Mouse (Mus musculus): ENCODE data around the gene Gm49383. TPM values are rescaled to one million over a fixed set of nuclear protein-coding genes. Genes with fewer than 3 reads are reported as not detected.

Gm49383 gene
- not detected for polyA plus RNA-seq (2014; fragmentation: Illumina TruSeq; extraction: RNeasy Lipid Tissue Mini Kit (QIAGEN cat#74804); ENCODE audit: low read depth, low replicate concordance)

DNA sequence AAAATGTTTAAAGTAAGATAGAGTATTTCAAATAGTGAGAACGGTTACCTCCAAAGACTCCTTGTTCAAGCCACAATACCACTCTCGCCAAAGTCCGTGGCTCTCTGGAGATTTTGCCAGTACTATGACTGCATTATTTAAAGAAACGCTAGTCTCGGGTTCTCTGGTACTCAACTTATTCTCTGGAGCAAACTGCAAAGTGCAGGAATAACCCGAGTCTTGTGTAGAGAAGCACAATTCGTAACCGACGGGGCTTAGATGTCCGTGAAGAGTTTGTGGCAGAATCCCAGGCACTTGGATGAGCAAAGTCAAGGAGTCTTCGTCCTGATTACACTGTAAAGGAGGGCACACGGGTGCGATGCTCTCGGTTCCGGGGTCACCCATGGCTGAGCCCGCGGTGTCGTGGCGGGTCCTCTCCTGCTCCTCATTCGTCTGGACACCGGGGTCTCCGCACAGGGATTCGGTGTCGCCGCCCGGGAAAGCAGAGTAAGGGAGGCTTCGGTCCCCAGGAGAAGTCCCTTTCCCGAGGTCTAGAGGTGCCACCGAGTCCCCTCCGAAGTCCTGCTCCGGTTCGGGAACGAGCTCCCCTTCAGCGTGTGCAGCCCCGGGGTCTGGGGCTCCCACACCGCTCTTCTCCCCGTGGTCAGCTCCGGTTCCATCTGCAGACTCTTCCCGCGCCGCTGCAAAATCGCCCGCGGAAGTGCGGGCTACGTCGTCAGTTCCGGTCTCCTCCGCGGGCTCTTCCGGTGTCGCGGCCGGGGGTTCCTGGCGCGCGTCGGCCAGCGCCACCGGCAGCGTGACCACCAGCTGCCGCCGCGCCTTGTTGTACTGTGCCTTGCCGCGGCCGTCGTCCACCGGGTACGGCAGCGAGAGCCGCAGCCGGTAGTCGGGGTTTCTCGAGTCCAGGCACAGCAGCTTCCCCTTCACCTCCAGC is at the start of gene Gm49383:
TSS of gene Gm49383 (minus strand) at position 661 of the 934 bp plus-strand sequence.

DNA sequence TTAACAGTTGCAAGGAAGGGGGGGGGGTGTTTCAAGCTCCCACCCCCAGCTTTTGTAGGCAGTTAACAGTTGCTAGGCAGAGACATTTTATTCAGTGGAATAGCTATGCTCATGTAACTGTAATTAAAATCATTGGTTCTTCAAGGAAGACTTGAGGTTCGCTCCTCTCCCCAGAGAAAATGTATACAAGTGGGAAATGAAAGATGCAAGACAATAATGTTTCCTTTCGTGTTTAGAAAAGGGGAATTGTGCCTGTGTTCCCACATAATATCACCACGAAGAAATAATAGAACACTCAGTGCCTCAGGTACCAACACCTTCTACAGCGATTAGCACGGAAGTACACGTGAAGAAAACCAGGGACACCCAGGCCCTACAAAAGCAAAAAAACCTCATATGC is 44.0 kb upstream of the Gm49383 start, which contains the start of gene Klhdc1:
TSS of gene Klhdc1 (plus strand) at position 301 of the 400 bp plus-strand sequence.

DNA sequence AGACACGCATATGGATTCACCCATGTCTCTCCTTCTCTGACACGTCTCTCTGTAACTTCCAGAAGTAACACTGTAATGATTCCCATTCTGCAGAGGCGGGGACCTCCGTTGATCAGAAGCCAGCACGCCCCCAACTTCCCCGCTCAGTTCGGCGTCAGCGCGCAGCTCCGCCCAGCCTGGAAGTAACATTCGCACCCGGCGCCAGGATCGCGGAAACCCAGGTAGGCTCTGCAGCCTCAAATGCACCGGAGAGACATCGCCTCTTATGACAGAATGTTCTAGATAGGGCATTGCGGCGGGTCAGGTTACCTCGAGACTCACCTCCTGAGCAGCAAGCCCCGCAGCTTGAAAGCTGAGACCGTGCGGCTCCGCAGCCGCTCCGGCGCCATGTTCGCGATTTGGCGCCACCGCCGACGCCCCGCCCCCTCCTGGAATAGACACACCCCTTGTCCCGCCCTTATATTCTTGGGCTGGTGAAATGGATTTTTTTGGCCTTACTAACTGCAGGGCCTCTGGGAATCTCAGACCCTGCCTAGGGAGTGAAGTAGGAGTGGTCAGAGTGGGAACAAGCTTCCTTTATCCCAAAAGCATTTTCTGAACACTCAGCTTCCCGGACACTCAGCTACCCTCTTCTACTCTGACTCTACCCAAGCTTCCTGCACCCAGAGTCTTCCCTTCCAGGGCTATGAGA is 31.0 kb upstream of the Gm49383 start, which contains the start of gene Pole2:
TSS of gene Pole2 (minus strand) at position 420 of the 691 bp plus-strand sequence.

DNA sequence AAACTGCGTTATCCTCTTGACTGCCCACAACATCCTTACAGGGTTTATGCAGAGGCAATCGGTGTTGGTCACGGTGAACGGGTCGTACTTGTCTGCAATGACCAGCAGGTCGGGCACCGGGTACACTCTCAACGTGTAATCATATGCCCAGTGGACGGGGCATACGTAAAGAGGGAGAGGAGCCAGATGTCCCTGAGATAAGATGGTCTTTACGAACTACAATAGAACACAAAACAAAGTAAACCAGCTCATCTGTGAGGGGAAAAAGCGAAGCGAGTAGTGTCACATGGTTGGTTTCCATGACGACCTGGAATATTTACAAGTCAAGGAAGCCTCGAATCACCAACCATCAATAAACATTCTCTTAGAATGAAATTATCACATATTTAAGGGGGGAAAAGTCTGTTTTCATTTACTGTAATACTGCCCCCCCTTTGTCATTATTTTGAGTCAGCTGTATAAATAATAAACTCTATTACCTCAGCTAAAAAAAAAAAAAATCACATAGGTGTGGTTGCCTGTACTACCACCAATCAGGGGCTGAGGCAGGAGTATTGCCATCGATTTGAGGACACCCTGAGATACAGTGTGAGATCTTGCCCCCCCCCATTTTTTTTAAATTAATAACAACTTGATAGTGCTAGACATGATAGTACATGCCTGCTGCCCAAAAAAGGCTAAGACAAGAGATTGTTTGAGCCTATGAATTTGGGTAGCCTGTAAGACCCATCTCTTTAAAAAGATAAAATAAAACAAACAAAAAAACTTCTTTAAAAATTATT is 7.3 kb upstream of the Gm49383 start, which contains the start of gene Gm49384:
TSS of gene Gm49384 (minus strand) at position 216 of the 782 bp plus-strand sequence.

DNA sequence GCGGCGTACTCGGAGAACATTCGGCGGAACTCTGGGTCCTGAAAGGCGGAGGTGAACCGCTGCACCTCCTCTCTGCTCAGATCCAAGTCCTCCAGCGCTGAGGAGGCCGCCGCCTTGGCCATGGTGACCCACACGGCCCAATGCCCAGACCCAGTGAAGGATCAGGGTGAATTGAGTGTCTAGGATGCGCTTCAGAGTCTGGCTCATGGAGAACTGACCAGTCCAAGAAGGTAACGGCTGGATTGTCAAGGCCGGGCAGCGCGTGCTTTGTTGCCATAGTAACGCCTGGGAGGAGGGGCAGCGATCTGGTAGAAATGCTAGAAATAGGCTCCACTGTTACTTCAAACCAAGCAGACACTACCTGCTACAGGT is 1.2 kb upstream of the Gm49383 start, which contains the start of gene Dnaaf2:
TSS of gene Dnaaf2 (minus strand) at position 266 of the 372 bp plus-strand sequence.

DNA sequence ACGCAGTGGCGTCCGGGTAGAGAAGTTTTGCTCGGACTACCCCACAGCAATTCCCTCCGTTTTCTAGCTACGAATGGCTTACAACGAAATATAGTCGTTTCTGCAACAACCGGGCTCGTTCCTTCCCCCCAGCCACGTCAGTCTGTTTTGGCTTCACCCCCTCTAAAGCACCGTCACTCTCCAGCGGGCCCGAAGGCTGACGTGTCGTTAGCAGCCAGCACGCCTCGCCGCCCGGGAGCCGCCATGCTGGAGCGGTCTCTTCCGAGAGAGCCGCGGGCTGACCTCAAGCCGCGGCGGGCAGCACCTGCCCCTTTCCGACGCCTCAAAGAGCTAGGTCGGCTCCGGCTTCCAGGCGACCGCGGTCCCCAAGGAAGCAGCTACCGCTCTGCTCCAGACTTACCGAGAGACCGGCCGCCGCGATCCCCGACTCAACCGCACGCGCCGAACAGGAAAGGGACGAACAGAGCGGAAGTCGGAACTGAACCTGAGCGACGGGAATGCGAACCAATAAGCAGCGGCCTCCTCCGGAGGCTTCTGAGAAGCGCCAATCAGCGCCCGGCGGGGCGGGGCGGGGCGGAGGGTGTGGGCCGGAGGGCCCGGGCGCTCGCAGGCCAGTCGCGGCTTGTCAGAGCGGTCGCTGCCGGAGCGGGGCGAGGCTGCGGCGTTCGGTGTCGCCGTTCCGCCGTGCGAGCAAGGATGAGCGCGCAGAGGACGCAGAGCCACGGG is 13.2 kb downstream of the Gm49383 start, which contains the start of the genes Rpl36al and Mgat2:
TSS of gene Rpl36al (minus strand) at position 501 of the 726 bp plus-strand sequence.
TSS of gene Mgat2 (plus strand) at position 575 of the 726 bp plus-strand sequence.

DNA sequence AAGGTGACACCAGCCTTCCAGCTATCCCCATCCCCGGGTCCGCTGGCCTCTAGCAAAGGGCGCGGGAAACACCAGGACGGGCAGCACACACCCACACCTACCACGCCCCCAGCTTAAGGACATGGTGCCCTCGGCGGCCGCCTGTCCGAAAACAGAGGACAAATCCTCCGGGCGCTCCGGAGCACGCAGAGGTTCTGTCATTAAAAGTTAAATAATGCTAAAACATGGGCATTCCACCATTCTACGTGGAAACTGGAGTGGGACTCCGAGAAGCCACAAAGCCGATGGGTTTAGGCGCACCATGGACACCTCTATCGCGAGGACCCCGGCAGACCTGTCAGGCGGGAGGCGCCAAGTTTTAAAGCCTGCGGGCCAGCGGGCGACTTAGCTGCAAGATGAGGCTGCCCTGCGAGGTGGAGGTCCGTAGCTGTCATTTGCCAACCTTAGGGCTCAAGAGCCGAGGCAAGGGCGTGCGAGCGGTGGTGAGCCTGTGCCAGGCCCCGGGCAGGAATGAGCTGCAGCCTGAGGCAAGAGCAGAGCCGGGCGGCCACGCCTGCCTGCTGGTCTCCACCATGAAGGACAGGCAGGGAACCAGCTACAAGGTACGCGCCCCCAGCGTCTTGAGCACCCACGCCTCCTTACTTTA is 28.3 kb downstream of the Gm49383 start, which contains the start of gene Lrr1:
TSS of gene Lrr1 (plus strand) at position 354 of the 646 bp plus-strand sequence.

DNA sequence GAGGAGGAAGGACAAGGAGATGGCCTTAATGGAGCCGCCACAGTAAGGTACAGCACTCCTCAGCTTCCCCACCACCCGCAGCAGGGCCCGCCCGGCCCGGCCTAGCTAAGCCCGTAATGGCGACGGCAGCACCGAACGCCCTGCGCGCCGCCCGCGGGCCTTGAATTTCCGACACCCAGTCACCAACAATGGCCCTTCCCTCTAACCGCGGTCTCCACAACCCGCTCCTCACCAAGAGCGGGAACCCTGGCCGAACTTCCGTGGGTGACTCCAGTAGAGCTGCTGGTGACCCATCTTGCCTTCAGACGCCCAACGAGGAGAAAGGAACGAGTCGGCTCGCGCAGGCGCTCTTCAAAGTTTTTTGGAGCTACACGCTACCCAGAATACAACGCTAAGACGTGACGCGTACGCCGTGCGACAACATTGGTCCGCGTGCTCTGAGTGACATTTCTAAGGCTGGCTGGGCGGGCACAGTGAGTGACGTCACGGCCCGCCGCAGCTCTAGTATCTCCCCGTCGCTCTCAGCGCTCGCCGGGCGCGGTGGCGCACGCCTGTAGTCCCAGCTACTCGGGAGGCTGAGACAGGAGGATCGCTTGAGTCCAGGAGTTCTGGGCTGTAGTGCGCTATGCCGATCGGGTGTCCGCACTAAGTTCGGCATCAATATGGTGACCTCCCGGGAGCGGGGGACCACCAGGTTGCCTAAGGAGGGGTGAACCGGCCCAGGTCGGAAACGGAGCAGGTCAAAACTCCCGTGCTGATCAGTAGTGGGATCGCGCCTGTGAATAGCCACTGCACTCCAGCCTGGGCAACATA is 37.9 kb downstream of the Gm49383 start, which contains the start of gene Rps29:
TSS of gene Rps29 (minus strand) at position 422 of the 813 bp plus-strand sequence.

Other genes starting within 250 kb of the Gm49383 start
- 54.5 TPM for gene Rps29, start 37.9 kb downstream of the Gm49383 start, polyA plus RNA-seq (2014; fragmentation: Illumina TruSeq; extraction: RNeasy Lipid Tissue Mini Kit (QIAGEN cat#74804); ENCODE audit: low read depth, low replicate concordance)
- gene Lrr1, start 28.3 kb downstream of the Gm49383 start, polyA plus RNA-seq (2014; fragmentation: Illumina TruSeq; extraction: RNeasy Lipid Tissue Mini Kit (QIAGEN cat#74804); ENCODE audit: low read depth, low replicate concordance), result 4.6 TPM
- gene Rpl36al, start 13.0 kb downstream of the Gm49383 start, polyA plus RNA-seq (2014; fragmentation: Illumina TruSeq; extraction: RNeasy Lipid Tissue Mini Kit (QIAGEN cat#74804); ENCODE audit: low read depth, low replicate concordance), result 142 TPM
- gene Mgat2, start 12.9 kb downstream of the Gm49383 start, polyA plus RNA-seq (2014; fragmentation: Illumina TruSeq; extraction: RNeasy Lipid Tissue Mini Kit (QIAGEN cat#74804); ENCODE audit: low read depth, low replicate concordance), result 99.6 TPM
- gene Dnaaf2, start 1.3 kb upstream of the Gm49383 start, polyA plus RNA-seq (2014; fragmentation: Illumina TruSeq; extraction: RNeasy Lipid Tissue Mini Kit (QIAGEN cat#74804); ENCODE audit: low read depth, low replicate concordance), result 2.8 TPM
- 9.5 TPM for gene Gm49384, start 7.2 kb upstream of the Gm49383 start, polyA plus RNA-seq (2014; fragmentation: Illumina TruSeq; extraction: RNeasy Lipid Tissue Mini Kit (QIAGEN cat#74804); ENCODE audit: low read depth, low replicate concordance)
- gene Pole2, start 31.1 kb upstream of the Gm49383 start, polyA plus RNA-seq (2014; fragmentation: Illumina TruSeq; extraction: RNeasy Lipid Tissue Mini Kit (QIAGEN cat#74804); ENCODE audit: low read depth, low replicate concordance), result 9.3 TPM
- 12.1 TPM for gene Klhdc1, start 44.1 kb upstream of the Gm49383 start, polyA plus RNA-seq (2014; fragmentation: Illumina TruSeq; extraction: RNeasy Lipid Tissue Mini Kit (QIAGEN cat#74804); ENCODE audit: low read depth, low replicate concordance)
- gene Klhdc2, start 99.6 kb upstream of the Gm49383 start, polyA plus RNA-seq (2014; fragmentation: Illumina TruSeq; extraction: RNeasy Lipid Tissue Mini Kit (QIAGEN cat#74804); ENCODE audit: low read depth, low replicate concordance), result 76.0 TPM
- gene Nemf, start 160.1 kb upstream of the Gm49383 start, polyA plus RNA-seq (2014; fragmentation: Illumina TruSeq; extraction: RNeasy Lipid Tissue Mini Kit (QIAGEN cat#74804); ENCODE audit: low read depth, low replicate concordance), result 150 TPM
- 153 TPM for gene Arf6, start 175.0 kb upstream of the Gm49383 start, polyA plus RNA-seq (2014; fragmentation: Illumina TruSeq; extraction: RNeasy Lipid Tissue Mini Kit (QIAGEN cat#74804); ENCODE audit: low read depth, low replicate concordance)
- gene Gm9887, start 175.4 kb upstream of the Gm49383 start, polyA plus RNA-seq (2014; fragmentation: Illumina TruSeq; extraction: RNeasy Lipid Tissue Mini Kit (QIAGEN cat#74804); ENCODE audit: low read depth, low replicate concordance), result not detected